Mouse (Mus musculus): ENCODE measurements at regions not wholly inside any gene's neighbourhood (a gene's known extent, or its start where the extent isn't known, plus 50 kb on each side); places are given as distances from the start of the nearest gene placed in this dataset.

GRCm38 (mm10) chr1:183504103-183504841 is 86.3 kb downstream of the Hhipl2 start:
- DNase-seq: no peak

DNA sequence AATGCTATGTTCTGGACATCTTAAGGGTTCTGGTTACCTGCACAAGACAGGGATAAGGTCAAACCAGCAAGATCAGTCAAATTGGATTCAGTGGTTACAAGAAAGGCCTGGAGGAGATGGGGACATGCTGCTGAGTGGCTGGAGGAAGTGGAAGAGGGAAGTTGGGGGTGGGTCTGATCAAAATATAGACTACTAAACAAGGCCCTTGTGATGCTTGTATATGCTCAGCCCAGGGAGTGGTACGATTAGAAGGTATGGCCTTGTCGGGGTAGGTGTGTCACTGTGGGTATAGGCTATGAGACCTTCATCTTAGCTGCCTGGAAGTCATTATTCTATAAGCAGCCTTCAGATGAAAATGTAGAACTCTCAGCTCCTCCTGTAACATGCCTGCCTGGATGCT is 89.9 kb downstream of the Hhipl2 start:
- DNase-seq: no peak

DNA sequence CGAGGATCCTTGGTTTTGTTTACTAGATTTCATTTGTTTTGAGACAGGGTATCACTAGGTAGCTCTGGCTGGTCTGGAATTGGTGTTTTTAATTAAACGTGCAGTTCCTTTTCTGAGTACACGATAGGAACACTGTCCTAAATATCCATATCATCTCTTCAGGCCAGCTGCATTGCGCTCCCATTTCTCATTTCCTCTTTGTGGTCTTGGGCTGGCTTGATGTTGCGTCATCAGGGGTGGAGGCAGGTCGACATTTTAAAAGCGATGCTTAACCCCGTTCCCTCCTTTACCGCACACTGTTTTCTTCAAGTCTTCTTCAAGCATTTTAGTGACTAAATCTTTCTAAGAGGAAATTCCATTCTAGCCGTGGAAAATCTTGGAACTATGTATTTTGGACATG is 92.7 kb downstream of the Hhipl2 start:
- peak; percentile 21 to 31 for DNase-seq

DNA sequence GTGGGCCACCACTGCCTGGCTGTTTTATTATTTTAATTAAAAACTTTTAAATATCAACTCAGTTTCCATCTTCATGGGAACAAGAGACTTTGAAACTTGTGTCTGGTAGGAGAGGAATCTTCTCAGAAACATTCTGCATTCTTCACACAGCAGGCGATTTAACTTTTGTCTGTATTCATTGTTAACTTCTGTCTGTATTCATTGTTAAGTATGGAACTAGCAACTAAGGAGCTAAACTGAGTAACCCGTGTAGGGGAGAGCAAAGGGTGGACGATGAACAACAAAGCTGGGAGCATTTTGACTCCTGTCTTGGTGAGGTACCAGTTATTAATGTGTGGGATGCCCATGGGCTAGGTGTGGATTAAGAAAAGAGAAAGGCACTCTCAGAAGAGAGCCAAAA is 95.9 kb downstream of the Hhipl2 start:
- no peak for DNase-seq

DNA sequence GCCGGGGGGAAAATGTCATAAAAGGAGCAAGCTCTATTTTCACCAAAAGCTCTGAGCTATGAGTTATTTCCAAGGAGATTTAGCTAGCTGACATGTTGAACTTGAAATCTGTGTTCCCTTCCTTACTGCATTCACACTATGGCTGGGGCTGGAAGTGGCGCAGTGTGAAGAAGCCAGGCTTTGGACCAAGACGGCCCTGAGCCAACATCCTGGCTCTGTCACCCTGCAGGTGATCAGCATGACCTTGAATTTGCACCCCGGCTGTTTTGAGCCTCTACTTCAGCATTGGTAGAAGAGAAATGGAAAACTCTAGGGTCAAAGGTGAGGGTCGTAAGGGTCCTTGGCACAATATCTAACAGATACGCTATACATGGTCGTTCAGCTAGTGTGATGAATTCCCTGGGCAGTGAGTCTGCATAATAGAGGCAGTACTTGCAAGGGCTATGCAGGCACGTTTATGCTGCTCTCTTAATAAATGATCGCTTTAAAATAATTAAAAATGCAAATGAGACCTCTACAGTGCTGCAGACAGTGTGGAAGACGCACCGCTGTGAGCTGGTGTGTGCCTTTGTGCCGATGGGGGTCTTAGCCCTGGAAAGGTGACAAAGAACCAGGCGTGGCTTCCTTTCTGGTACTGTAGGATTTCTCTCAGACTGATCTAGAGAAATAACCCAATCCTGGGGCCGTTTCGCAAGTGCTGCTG is 96.4 kb downstream of the Hhipl2 start:
- no peak for DNase-seq

DNA sequence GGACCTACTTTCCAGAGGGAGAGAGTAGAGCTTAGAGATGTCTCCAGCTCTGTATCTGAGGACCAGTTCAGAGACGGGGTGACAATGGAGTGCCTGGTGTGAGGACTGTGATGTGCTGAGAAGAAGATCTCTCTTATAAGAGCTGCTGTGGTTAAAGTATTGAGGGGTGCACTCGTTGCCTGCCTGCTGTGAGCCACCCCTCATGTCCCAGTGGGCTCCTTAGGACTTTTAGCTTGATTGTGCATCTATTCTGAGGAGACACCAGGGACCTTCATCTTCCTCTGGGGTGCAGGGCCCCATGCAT is 96.9 kb downstream of the Hhipl2 start:
- no peak for DNase-seq

- DNase-seq: no peak
Observed at GRCm38 (mm10) chr1:183516167-183516566, 98.2 kb downstream of the Hhipl2 start.

GRCm38 (mm10) chr1:183517236-183517635 is 99.2 kb downstream of the Hhipl2 start:
- DNase-seq: no peak

DNA sequence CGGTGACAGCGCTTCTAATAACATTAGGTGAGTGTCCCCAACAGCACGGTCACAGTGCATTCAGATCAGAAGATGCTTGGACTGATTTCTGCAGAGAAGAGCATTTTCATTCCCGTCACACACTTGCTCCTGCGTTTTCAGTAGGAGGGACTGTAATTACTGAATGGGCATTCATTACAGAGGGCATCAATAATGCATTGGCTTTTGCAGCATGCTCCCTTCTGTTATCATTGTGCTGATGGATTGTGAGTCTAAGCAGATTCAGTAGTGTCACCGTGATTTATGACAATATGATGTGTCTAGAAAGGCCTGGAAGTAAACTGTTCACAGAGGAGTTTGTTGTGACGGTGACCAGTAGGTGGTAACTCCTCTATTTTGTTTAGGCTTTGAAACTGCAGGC is 103.6 kb downstream of the Hhipl2 start:
- DNase-seq: no peak

- no peak for DNase-seq
Observed at GRCm38 (mm10) chr1:183533386-183533785, 115.4 kb downstream of the Hhipl2 start.

DNA sequence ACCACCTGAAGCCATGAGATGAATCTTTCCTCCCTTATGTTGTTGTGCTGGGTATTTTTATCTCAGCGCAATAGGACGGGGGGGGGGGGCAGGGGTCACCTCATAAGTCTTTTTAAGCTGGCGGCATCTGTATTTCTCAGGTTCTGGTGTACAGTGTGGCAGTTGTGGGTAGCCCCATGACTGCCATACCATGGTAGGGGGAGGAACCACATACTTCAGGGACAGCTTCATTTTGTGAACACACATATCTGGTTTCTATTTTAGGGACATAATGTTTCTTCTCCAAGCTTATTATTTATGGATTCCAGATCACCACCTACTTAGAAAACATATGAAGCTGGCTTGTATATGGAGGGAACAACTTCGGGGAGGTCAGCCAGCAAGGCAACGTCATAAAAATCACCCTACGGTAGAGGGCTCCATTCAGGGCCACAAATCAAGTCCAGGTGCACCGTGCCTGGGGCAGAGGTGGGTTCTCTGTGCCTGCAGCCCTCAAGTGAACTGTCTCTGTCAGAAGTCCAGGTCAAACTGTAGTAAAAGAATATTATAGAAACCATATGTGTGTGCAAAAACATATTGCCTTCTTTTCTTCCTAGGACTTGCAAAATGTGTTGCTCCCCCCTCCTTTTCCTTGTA is 130.9 kb downstream of the Hhipl2 start:
- no peak for DNase-seq

GRCm38 (mm10) chr1:183552617-183553016 is 134.6 kb downstream of the Hhipl2 start:
- no peak for DNase-seq

DNA sequence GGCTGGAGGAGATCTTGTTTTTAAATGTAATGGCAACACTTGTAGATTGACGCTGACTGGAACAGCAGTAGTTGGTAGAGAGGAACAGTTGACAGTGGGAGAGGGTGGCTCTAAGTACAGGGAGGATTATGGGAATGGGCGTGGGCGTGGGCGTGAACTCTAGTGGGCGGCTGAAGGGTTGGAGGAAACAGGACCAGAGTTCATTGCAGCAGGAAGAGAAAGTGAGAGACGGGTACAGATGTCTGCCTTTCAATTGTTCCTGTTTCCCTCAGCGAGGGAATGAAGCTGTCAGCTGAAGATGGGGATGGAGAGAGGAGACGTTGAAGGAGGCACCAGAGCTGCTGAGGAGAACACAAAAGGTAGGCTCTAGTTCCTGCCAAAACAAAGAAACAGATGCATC is 135.2 kb downstream of the Hhipl2 start:
- no peak for DNase-seq

DNA sequence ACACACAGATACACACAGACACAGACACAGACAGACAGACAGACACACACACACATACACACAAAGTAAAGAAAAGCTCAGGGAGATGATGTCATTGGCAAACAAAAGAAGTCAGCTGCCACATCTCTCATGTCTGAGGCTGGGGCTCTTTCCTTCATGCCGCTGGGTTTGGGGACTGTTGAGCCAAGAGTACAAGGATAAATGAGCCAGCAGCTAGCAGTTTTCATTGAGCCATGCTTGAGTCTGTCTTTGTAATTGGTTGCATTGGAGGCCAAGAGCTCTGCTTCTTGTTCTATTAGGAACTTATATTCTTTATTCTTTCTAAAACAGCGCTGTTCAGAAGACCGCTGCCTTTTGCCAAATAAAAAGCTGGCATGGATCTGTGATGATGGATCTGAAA is 144.8 kb downstream of the Hhipl2 start:
- no peak for DNase-seq

DNA sequence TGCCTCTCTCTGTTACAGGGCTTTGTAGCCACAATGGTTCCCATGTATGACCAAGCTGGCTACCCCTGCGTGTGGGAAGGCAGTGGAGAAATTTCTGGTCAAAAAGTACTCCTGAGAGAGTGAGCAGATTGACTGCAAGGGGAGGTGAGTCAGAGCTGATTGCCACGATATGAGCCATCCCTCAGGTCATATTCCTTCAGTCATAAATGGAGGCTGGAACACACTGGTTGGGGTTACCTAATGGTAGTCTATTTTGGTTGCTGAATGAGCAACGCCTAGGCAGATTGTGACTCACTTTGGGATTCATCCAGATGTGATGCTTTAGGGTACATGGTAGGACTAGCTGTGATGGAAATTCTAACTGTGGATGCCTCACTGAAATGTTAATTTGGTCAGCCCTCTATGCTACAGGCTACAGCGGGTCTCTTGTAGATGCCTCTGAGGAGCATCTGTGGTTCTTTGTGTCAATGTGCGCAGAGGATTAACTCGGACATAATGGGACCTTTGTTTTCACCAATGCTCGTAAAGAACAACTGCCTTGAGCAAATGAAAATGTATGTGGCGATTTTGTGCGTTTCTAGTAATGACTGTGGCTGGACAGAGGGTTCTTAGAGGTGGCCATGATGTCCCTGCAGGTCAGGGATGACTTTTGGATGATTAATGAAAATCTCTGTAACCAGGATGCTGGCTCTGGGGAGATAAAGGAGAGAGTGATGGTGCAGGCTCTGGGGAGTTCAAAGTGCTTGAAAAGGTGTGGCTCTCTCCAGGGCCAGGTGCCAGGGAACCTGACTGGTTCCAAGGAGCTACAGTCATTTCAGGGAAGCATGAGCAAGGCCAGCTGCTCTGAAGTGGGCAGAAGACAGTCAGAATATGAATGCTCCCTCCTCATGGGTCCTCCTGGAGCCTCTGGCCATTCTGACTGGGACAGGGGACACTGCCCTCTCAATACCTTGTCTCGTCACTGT is 155.9 kb downstream of the Hhipl2 start:
- DNase-seq: no peak

GRCm38 (mm10) chr1:183584861-183585260 is 166.8 kb downstream of the Hhipl2 start:
- DNase-seq: no peak

- DNase-seq: no peak
Observed at GRCm38 (mm10) chr1:183586406-183586805, 168.4 kb downstream of the Hhipl2 start.

DNA sequence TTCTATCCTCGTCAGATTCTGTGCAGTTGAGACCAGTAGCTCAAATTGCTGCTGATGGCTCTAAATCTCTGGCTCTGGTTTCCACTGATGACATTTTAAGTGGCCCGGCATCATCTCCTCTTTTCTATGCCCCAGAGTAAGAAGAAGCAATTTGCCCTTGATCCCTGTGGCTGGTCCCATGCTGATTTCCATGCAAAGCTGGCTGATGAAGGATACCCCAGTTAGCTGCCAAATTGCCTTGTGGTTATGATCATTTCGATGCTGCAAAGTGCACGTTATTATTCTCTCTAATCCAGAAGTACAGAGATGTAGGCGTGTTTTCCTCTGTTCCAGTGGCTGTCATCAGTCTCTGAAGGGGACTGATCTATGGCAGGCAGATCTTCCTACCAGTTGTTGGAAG is 177.3 kb downstream of the Hhipl2 start:
- DNase-seq: no peak

- DNase-seq: no peak
Observed at GRCm38 (mm10) chr1:183600466-183600865, 182.5 kb downstream of the Hhipl2 start.

- DNase-seq: no peak
Observed at GRCm38 (mm10) chr1:183611966-183612694, 194.1 kb downstream of the Hhipl2 start.

DNA sequence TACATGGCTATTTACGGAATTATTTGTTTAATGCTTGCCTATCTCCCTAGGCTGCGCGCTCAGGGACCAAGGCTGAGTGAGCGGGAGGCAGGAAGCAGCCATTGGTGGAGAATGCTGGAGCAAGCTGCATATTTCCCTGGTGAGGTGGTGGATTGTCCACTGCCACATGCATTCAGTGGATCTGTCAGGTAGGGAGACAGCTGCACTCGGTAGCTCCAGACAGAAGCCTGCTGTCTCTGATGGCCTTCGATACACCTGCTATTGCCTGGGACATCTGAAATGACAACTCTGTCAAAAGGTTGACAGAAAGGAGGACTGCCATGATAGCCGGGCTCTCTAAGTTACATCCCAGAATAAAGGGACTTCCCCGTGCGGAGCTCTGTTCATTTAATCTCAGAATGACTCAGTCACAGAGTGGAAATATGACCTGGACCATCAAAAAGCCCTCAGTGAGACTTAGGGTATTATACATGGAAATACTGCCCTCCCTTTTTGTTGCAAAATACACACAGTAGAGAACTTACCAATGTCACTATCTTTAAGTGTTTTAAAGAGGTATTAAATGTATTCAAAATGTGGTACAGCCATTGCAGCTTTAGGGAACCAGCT is 201.5 kb downstream of the Hhipl2 start:
- no peak for DNase-seq

DNA sequence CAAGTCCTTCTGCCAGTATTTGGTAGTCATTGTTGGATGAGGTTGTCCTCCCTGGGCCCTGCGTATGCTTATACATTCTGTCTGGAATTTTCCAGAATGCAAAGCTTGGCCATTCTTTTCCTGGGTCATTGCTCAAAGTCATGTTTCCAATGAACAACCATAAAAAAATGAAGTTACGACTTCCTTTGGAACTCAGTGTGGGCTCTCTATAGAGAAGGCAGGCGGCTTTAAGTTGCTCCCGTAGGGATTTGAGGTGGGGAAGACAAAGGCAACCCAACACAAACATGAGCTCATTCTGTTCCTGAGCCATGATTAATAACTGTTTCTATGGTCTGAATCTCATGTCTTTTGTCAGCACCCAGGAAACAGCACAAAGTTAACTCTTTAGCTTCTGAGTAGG is 204.3 kb downstream of the Hhipl2 start:
- no peak for DNase-seq
